Mouse (Mus musculus): ENCODE results near the gene Polr2j.

Polr2j gene

DNA sequence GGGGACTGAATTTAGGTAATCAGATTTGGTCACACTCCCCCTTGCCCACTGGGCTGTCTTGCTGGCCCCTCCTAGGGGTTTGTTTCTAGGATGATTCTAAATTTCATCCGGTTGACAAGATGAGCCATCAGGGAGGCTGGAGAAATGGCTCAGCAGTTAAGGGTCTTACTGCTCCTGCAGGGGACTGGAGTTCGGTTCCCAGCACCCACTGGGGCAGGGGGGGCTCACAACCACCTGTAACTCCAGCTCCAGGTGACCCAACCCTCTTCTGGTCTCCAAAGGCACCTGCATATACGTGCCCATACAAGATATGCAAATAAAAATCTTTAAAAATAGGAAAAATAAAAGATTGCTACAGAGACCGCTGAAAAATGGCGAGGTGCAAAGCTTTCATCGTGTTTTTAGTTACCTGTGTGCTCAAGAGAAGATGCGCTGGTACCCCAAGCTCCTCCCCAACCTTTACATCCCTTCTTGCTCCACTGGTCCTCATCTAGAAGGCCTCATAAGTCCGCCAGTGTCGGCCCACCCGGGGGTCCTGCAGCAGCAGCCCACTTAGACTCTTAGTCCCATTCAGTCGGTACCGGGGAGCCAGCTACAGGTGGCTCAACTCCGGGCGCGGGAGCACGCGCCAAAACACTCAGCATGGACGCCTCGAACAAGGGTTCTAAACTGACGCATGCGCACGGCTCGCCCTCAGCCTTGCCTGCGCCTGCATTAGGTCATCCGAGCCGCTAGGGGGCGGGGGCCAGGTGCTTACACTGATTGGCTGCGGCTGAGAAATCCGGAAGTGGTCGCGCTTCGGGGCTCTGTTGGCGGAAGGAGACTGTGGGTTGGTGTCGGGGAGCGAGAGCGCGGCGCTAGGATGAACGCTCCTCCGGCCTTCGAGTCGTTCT is at the start of gene Polr2j:
Polr2j (plus strand) TSS at position 741 of the 893 bp plus-strand sequence.
- peak; percentile 93 to 96 for DNase-seq (ENCODE audit: low spot score in 2 of 2)

DNA sequence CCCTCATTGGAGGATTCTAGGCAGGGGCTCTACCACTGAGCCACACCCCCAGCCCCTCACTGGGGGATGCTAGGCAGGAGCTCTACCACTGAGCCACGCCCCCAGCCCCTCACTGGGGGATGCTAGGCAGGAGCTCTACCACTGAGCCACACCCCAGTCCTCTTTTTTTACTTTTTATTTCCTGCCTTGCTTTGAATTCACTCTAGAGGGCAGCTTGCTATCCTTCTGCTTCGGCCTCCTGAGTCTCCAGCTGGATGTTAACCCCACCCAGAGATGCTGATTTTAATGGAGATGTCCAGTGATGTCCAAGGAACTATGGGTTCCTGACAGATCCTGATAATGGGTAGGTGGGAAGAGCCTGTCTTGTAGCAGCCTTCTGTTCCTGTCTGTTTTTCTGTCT is 47.0 kb upstream of the Polr2j start:
- DNase-seq (ENCODE audit: low spot score in 2 of 2) = no peak

DNA sequence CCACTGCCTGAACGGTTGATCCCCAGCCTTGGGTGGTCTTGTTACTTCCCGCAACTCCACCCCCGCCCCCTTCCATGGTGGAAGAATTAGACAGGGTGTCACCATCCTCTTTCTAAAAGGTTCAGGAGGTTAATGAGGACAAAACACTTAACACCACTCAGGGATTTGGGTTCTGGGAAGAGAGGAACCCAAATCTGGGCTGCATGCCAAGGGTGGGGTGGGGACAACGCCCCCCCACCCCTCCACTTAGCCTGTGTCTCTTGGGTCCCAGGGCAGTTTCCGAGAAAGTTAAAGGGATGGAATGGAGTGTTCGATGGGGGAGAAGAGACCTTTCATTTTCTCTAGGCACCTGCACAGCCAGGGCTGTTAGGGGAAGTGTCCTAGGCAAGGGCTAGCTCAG is 43.4 kb upstream of the Polr2j start:
- no peak for DNase-seq (ENCODE audit: low spot score in 2 of 2)

DNA sequence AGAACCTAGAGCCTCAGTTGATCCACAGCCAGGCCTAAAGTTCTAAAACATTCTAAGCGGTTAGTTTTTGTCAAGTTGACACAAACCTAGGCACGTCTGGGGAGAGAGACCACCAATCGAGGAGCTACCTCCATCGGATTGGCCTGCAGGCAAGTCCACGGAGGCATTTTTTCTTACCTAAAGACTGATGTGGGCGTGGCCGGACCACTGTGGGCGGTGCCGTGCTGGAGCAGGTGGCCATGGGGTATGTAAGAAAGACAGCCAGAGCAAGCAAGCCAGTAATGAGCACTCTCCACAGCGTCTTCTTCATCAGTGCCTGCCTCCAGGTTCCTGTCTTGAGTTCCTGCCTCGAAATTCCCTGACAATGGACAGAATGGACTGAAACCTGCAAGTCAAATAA is 42.9 kb upstream of the Polr2j start:
- DNase-seq (ENCODE audit: low spot score in 2 of 2) = no peak

DNA sequence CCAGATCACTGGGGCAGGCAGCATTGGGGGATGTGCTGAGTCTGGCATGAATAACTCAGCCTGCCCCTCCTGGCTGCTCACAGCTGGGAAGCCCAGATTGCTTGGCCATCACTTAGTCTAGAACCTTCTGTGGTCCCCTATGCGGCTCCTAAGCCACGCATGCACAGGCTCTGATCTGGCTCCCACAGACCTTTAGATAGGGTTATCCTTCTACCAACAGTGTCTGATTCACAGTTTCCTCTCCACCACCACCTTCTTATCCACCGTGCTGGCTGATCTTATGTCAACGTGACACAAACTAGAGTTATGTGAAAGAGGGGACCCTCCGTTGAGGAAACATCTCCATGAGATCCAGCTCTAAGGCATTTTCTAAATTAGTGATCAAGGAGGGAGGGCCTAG is 41.4 kb upstream of the Polr2j start:
- DNase-seq (ENCODE audit: low spot score in 2 of 2) = no peak

DNA sequence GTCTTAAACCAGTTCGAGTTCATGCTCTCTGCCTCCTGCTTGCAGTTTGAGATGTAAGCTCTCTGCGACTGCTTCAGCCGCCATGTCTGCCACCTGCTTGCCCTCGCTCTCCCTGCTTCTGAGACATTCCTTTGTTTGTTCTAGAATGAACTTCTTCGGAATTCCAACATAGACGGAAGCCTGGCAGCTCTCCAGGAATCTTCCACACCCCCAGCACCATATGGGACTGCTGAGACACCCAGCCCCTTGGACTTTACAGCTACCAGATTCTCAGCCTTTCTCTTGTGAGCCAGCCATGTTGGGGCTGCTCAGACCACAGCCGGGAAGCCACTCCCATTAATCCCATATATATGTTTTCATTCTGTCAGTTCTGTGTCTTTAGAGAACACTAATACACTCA is 40.1 kb upstream of the Polr2j start:
- no peak for DNase-seq (ENCODE audit: low spot score in 2 of 2)

DNA sequence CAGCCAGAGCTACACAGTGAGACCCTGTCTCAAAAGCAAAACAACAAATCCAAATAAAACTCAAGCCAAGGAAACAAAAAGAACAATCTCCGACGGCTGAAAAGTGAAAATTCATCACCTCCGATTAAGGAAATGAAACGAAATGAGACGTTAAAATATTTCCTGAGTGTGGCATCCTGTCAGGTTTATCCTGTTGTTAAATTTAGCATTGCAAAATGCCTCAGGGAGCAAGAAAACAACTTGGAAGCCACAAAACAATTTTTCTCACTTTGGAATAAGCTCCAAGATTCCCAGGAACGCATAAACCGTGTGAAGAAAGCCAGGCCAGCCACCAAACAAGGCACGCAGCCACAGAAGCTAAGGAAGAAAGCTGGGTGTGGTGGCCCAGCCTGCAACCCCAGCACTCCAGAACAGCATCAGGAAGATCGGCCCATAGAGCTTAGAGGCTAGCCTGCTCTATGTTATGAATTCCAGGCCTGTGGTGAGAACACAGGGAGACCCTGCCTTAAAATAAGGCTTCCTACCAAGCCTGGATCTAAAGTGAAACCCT is 39.4 kb upstream of the Polr2j start:
- DNase-seq (ENCODE audit: low spot score in 2 of 2) = no peak

DNA sequence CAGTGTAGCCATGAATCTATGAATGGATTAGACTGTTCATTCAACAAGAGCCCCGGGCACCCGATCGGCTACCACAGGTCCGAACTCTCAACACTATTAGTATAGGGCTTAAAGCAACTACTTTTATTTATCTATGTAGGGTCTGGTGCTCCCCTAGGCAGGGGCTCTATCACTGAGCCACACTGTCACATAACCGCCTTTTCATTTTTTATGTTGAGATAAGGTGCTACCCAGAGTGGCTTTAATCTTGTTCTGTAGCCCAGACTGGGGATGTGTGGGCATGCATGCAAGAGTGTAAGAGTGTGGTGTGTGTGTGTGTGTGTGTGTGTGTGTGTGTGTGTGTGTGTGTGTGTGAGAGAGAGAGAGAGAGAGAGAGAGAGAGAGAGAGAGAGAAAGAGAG is 38.3 kb upstream of the Polr2j start:
- DNase-seq (ENCODE audit: low spot score in 2 of 2) = no peak

DNA sequence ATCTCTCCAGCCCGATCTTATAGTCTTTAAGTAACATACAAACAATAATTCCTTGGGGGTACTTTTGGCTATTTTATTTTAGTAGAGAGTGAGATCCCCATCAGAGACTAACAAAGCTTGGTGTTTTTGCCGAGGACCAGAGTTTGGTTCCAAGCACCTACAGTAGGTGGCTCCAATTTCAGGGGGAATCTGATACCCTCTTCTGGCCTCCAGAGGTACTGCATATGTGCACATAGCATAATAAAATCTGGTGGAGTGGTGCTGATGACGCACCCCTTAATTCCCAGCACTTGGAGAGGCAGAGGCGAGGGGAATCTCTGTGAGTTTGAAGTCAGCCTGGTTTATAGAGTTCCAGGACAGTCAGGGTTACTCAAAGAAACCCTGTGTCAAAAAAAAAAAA is 34.1 kb upstream of the Polr2j start:
- no peak for DNase-seq (ENCODE audit: low spot score in 2 of 2)

DNA sequence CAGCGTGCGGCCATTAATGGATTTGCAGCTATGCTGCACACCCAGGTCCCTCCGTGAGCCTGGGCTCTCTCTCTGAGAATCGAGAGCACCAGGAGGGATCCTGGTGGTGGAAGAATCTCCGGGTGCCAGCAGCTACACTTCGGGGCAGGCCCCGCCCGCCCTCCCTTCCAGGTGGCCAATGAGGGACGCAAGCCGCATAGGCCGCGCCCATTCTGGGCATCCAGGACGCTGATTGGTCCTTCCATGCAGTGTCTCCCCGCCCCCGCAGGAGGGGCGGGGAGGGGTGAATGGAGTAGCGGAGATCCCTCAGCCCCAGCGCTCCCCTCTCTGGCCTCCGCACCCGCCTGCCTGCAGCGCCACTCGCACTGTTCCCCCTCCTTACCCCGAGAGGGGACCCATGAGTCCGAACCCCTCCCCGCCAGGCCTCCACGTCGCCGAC is 32.7 kb upstream of the Polr2j start, which contains the start of gene Rasa4:
Rasa4 (plus strand) TSS at position 248 of the 439 bp plus-strand sequence.
- DNase-seq (ENCODE audit: low spot score in 2 of 2) = peak; percentile 90 to 93

DNA sequence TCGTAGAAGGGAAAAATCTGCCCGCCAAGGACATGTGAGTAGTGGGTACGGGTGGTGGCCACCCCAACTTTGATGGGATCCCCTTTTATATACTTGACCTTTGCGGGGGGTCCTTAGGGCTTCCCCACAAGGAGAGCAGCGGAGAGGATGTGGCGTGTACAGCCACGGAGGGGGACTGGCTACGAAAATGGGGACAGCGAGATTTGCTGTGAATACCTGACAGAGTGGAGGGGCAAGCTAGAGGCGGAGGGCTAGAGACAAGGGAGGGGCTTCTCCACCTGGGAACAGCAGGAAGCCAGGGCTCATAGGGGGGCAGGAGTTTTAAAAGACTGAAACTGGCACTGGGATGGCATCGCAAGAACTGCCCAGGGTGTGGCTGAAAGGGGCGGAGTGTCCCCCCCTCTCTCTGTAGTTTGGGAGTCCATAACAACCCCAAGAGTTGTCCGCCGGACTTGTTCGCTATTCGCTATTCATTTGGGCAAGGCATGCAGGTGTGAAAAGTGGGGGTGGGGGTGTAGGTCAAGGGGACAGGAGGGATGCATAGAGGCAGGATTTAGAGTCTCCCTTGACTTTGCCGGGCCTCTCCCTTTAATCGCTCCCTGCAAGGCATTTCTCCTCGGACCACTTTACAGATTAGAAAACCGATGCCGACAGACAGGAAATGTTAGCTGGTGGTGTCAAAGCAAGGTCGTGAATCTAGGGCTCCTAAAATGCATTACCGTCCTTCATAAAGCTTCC is 32.1 kb upstream of the Polr2j start:
- no peak for DNase-seq (ENCODE audit: low spot score in 2 of 2)

DNA sequence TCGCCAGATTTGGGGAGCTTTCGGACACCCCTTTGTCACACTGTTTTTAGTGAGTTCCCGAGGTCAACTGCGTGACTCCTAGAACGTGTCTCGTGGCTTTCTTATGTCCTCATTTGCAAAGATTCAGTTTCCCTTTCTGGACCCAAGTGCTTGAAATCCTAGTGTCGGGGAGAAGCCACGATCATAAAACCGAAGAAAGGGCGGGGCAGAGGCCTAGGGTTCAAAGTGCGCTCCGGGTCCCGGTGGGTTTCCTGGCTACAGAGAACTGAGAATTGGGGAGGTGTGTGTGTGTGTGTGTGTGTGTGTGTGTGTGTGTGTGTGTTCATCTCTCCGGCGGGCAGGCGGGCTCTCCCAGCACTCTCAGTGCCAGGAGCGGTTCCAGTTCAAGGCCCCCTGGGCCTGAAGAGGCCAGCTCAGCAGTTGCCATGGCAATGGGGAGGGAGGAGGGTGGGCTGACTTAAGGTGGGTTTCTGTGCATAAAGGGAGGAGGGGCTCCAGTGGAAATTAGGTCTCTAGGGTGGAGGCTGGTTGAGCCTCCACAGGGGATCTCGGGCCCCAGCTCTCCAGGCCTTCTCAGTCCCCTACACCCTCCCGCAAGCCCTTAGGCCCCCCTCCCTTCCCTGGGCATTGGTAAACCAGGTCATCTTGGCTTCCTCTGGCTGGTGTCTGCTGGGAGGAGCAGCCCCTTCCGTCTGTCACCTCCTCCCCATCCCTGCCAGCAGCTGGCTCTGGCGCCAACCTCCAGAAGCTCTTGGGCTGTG is 31.4 kb upstream of the Polr2j start:
- peak in 1 of 2 experiments; percentile 31 for DNase-seq (ENCODE audit: low spot score in 2 of 2)

DNA sequence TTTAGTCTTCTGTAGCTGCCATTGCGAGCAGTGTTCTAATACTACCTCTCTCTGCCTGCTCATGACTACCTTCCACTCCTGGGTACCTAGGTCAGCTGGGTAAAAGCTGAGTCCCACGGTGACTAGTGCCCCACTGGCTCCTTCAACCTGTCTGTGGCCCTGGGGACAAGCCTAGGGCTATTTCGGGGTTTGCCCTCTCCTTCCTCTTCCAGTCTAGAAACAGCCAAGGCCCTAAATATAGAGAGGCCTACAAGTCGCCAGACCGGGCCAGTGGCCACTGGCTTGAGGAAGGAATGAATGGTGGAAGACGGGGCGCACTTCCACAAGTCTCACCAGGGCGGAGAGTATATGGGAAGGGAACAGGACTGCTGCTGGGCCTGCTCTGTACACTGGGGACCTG is 30.1 kb upstream of the Polr2j start:
- DNase-seq (ENCODE audit: low spot score in 2 of 2) = no peak

DNA sequence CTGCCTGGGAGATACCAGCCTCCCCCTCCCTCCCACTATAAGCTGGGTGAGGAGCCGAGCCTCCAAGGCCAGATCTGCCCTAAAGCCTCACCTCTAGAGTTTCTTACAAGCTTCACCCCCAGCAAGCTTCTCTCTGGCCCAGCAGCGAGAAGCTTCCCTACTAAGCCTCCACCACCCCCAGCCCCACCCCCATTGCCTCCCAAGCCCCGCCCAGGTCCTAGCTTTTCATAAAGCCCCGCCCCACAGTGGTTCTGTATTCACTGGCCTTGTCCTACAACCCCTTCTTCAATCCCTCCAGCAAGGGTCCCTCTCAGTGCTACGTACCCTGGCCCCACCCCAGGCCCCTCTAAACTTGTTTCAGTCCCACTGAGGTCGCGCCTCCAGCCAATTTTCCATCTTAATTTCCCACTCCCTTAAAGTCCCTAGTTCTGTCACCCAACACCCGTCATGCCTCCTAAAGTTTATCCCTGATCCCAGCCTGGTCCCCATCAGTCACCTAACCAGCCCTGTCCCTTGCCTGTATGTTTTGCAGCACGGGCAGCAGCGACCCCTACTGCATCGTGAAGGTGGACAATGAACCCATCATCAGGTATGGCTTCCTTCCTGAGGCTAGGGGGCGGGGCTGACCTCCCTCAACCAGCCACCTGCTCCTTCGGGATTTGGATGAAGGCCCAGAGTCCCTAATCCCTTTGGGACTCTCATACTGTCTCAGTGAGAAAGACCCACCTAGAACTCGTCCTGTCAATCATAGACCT is 27.4 kb upstream of the Polr2j start:
- no peak for DNase-seq (ENCODE audit: low spot score in 2 of 2)

DNA sequence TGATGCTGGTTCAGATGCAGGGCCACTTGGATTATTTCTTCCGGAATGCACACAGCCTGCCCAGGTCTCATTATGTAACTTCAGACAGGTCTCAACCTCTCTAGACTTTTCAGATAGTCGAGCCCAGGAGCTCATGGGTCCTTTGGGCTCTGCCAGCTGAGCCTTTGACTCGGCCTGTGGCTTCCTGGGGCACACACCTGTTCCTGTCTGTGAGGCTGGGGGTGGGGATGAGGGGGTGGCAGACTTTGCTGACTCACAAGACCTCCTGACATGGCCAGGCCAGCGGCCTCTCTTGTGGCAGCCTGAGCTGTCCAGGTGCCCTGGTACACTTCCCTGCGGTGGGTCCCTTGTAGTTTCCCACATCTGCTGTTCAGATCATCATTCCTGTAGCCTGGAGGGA is 24.5 kb upstream of the Polr2j start:
- DNase-seq (ENCODE audit: low spot score in 2 of 2) = no peak

DNA sequence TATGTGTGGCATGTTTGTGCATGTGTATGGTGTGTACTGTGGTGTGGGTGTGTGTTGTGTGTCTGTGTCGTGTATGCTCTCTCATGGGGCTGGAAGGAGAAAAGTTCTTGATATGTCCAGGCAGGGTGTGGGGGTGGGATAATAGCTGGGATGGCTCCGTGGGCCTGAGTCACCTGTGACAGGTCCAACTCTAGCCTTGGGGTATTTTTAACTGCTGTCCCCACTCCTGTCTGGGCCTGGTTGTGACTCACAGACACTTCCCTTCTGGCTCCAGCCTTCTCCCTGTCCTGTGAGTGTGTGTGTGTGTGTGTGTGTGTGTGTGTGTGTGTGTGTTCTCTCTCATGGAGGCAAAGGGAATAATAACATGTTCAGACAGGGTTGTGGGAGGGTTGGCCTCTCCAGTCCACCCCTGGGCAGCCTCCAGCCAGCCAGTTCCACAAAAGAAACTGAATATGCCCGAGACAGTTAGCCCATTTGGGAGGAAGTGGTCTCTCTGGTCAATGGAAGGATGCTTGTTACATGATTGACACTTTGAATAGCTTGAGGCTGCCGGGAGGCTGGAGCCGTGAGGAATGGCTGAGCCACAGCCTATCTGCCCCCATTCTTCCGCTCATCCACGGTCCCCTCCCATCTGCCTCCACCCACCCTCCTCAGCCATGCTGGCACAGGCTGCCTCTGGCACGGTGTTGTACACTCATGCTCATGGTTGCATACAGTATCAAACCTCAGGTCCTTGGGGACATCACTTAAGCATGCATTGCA is 22.0 kb upstream of the Polr2j start:
- no peak for DNase-seq (ENCODE audit: low spot score in 2 of 2)

DNA sequence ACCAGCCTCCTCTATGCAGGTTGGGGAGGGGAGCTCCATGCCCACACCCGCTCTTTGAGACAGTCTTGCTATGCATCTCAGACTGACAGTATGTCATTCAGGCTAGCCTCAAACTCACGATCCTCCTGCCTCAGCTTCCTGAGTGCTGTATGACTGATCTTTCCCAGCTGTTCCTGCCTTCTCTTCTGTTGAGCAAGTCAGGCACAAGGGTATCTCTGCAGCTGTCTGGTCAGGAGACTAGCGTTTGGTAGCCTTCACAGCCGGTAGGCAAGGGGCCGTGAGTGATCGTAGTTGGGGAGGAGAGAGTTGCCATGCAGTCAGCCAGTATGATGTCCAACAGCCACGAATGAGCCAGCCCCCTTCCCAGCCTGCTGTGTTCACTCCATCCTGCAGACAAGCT is 21.3 kb upstream of the Polr2j start:
- no peak for DNase-seq (ENCODE audit: low spot score in 2 of 2)

DNA sequence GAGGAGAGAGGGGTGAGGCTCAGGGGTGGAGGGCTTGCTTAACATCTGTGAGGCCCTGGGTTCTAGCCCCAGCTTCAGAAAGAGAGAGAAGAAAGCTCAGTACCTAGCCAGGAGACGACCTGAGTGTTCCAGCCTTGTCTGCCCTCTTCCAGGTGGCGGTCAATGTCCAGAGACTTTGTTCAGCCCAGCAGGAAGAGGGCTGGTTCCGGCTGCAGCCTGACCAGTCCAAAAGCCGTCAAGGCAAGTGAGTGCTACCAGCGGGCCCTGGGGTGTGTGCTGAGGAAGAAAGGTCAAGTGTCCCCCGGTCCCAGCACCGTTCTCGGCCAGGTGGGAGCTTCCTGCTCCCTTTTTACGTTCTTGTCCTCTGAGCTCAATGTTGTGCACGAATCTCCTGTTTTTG is 17.9 kb upstream of the Polr2j start:
- DNase-seq (ENCODE audit: low spot score in 2 of 2) = no peak

DNA sequence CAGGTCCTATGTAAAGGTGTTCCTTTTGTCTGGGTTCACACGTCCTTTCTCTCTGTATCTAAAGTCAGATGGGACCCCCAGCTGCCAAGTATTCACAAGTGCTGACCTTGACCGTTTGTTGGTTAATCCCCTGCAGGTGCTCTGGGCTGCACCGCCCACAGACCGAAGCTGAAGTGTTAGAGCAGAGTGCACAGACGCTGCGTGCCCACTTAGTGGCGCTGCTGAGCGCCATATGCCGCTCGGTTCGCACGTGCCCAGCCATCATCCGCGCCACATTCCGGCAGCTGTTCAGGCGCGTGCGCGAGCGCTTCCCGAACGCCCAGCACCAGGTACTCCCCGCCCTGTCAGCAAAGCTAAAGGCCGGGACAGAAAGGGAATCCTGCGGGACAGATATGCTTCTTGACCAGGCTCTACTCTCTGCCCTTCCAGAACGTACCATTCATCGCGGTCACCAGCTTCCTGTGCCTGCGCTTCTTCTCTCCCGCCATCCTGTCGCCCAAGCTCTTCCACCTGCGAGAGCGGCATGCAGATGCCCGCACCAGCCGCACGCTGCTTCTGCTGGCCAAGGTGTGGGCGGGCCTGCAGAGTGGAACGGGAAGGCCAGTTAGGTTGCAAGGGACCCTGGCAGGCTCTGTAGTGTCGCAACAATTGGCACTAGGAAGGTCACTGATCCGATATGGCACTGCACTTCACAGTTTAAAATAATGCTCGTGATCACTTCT is 14.2 kb upstream of the Polr2j start:
- DNase-seq (ENCODE audit: low spot score in 2 of 2) = peak; percentile 67 to 74

DNA sequence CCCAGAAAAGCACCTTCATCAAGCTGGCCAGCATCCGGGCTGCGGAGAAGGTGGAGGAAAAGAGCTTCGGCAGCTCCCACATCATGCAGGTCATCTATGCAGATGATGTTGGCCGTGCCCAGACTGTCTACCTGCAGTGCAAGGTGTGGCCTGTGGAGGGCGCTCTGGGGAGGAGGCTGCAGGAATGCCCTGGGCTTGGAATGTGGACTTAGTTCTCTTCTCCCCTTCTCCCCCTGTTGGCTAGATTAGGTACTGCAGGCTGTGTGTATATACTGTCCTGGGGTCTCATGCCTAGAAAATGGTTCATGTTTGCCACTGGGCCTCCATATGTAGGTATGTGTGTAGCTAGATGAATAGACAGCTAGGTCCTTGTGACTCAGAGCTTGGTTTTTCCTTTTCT is 11.9 kb upstream of the Polr2j start:
- no peak for DNase-seq (ENCODE audit: low spot score in 2 of 2)

All from urinary bladder, postnatal 4 days (tissue).